Mouse (Mus musculus) lung, postnatal 0 days (tissue): ENCODE data around the gene Ugt1a5.
"Not testable (repeated sequence)": the region's sequence is repeated elsewhere in the genome, so short reads cannot be mapped to it uniquely, and the experiment has no call there.

Experiments used
- CTCF ChIP-seq: IDR thresholded peaks from 2 replicates; pipeline ENCODE4 v1.5.1; 2016; ENCODE audit warnings: antibody characterized with exemption, mild to moderate bottlenecking
- EP300 ChIP-seq: IDR thresholded peaks from 2 replicates; pipeline ENCODE4 v1.6.1; 2016; ENCODE audit warnings: antibody characterized with exemption, mild to moderate bottlenecking, control low read depth

- TF ChIP-seq EP300, result not testable (repeated sequence)
- TF ChIP-seq CTCF, result peak; percentile 60
These were observed 45.3 kb upstream of the Ugt1a5 start for GRCm38 (mm10) chr1:88120550-88120949.
